Comparison of ENCODE assay signal across 7 mouse cellular contexts in genomic region chr3:39220011-39220706, GRCm38 (mm10).
DNase-seq lines count a peak whose midpoint lies in the region; ATAC-seq lines count a peak whose summit lies in the region.

No protein-coding gene starts in this region.

- peak; percentile 48 for DNase-seq in adrenal gland, postnatal 14 days
- DNase-seq in forebrain, embryonic 11.5 days (ENCODE audit: low spot score): peak; percentile 70
- peak; percentile 69 for DNase-seq in hindbrain, embryonic 10.5 days (ENCODE audit: low spot score)
- no peak for DNase-seq in spleen, adult 12 weeks (ENCODE audit: low spot score)
- DNase-seq in layer of hippocampus, postnatal 10 days (ENCODE audit: low spot score in 2 of 2): no peak

- no peaks in the 10 kb centered on the region for H3K36me3 ChIP-seq in forebrain, embryonic 11.5 days (ENCODE audit: control insufficient read depth, insufficient read depth, low read length)
- H3K36me3 ChIP-seq in hindbrain, embryonic 10.5 days: no peaks in the 10 kb centered on the region
- no peaks in the 10 kb centered on the region for H3K36me3 ChIP-seq in limb, embryonic 15.5 days
- H3K36me3 ChIP-seq in neural tube, embryonic 13.5 days: no peaks in the 10 kb centered on the region

- H3K9me3 ChIP-seq in forebrain, embryonic 11.5 days (ENCODE audit: control insufficient read depth, low read length): no peaks in the 10 kb centered on the region
- no peaks in the 10 kb centered on the region for H3K9me3 ChIP-seq in hindbrain, embryonic 10.5 days
- H3K9me3 ChIP-seq in limb, embryonic 15.5 days: no peaks in the 10 kb centered on the region
- no peaks in the 10 kb centered on the region; the same call in 1 of the 2 replicates for H3K9me3 ChIP-seq in neural tube, embryonic 13.5 days

- peak; percentile 95 for ATAC-seq in forebrain, embryonic 11.5 days (replicated peaks; ENCODE audit: low FRiP score)
- ATAC-seq in limb, embryonic 15.5 days (ENCODE audit: insufficient number of reproducible peaks, low FRiP score, low TSS enrichment, low read depth): no peak
- peak; percentile 47 for ATAC-seq in neural tube, embryonic 13.5 days (ENCODE audit: low read depth)

- peak overlapping the region; percentile 23; the same call in 1 of the 2 replicates for H3K9ac ChIP-seq in forebrain, embryonic 11.5 days (ENCODE audit: low read length)
- 0 out of 2 replicates have a peak overlapping the region, but pooled peaks have one; percentile 7 for H3K9ac ChIP-seq in limb, embryonic 15.5 days
- no peak overlapping the region for H3K9ac ChIP-seq in neural tube, embryonic 13.5 days

- peak overlapping the region; percentile 31; the same call in 1 of the 2 replicates for H3K4me2 ChIP-seq in forebrain, embryonic 11.5 days (ENCODE audit: low read depth, low read length, severe bottlenecking)
- no peak overlapping the region for H3K4me2 ChIP-seq in limb, embryonic 15.5 days
- peak overlapping the region; percentile 34 for H3K4me2 ChIP-seq in neural tube, embryonic 13.5 days

- H3K27ac ChIP-seq in forebrain, embryonic 11.5 days (ENCODE audit: low read depth, low read length): peak overlapping the region; percentile 48; the same call in 1 of the 2 replicates
- peak overlapping the region; percentile 87 for H3K27ac ChIP-seq in hindbrain, embryonic 10.5 days
- no peak overlapping the region for H3K27ac ChIP-seq in limb, embryonic 15.5 days
- H3K27ac ChIP-seq in neural tube, embryonic 13.5 days (replicated peaks): no peak overlapping the region; the same call in 1 of the 2 replicates

- peaks cover 8% of the 10 kb centered on the region for H3K4me1 ChIP-seq in forebrain, embryonic 11.5 days (replicated peaks; ENCODE audit: control insufficient read depth, insufficient read depth, low read length)
- H3K4me1 ChIP-seq in hindbrain, embryonic 10.5 days (replicated peaks): peaks cover 12% of the 10 kb centered on the region
- H3K4me1 ChIP-seq in limb, embryonic 15.5 days: peaks cover 5% of the 10 kb centered on the region; the same call in 1 of the 2 replicates
- H3K4me1 ChIP-seq in neural tube, embryonic 13.5 days (replicated peaks): peaks cover 12% of the 10 kb centered on the region

- H3K4me3 ChIP-seq in forebrain, embryonic 11.5 days (ENCODE audit: low read depth, low read length): no peak overlapping the region
- peak overlapping the region; percentile 34 for H3K4me3 ChIP-seq in hindbrain, embryonic 10.5 days
- H3K4me3 ChIP-seq in limb, embryonic 15.5 days: no peak overlapping the region
- no peak overlapping the region for H3K4me3 ChIP-seq in neural tube, embryonic 13.5 days

- H3K27me3 ChIP-seq in forebrain, embryonic 11.5 days (ENCODE audit: control insufficient read depth, insufficient read depth, low read length): no peaks in the 10 kb centered on the region
- no peaks in the 10 kb centered on the region for H3K27me3 ChIP-seq in hindbrain, embryonic 10.5 days (ENCODE audit: insufficient read depth, poor library complexity, severe bottlenecking)
- no peaks in the 10 kb centered on the region for H3K27me3 ChIP-seq in limb, embryonic 15.5 days
- no peaks in the 10 kb centered on the region for H3K27me3 ChIP-seq in neural tube, embryonic 13.5 days

- WGBS in forebrain, embryonic 11.5 days: 20% methylated on average over 10 of the region's 10 CpGs
- WGBS in hindbrain, embryonic 10.5 days: 24% methylated on average over 10 of the region's 10 CpGs
- WGBS in limb, embryonic 15.5 days: 47% methylated on average over 10 of the region's 10 CpGs
- 17% methylated on average over 10 of the region's 10 CpGs for WGBS in neural tube, embryonic 13.5 days

Comparison
In these comparisons a context has a peak if more than half of its experiments do, and no peak if none do; other contexts are left out.
1. DNase-seq: peak in adrenal gland, postnatal 14 days (single experiment), forebrain, embryonic 11.5 days (single experiment) and hindbrain, embryonic 10.5 days (single experiment); none in spleen, adult 12 weeks (single experiment) and layer of hippocampus, postnatal 10 days (0 of 2).
2. H3K27ac ChIP-seq: peak in forebrain, embryonic 11.5 days (single experiment) and hindbrain, embryonic 10.5 days (single experiment); none in limb, embryonic 15.5 days (single experiment) and neural tube, embryonic 13.5 days (single experiment).